Mouse (Mus musculus) heart, adult 2 months (tissue): ENCODE measurements at regions not wholly inside any gene's neighbourhood (a gene's known extent, or its start where the extent isn't known, plus 50 kb on each side); places are given as distances from the start of the nearest gene placed in this dataset.

ENCODE experiments used
- CTCF ChIP-seq: fragments of 200-600 bp; IDR thresholded peaks from 2 replicates; pipeline ENCODE4 v1.8.1; 2022; ENCODE audit warnings: antibody characterized with exemption, mild to moderate bottlenecking, moderate library complexity
- EP300 ChIP-seq: fragments of 200-500 bp; IDR thresholded peaks from 2 replicates; pipeline ENCODE4 v1.6.1; 2011; ENCODE audit warnings: low read depth, low read length, control low read depth; ENCODE audit not compliant: insufficient read depth
- POLR2A ChIP-seq: fragments of 200-500 bp; IDR thresholded peaks from 2 replicates; pipeline ENCODE4 v1.6.1; 2011; ENCODE audit warnings: mild to moderate bottlenecking, low read depth, low read length, control low read depth; ENCODE audit not compliant: insufficient read depth

DNA sequence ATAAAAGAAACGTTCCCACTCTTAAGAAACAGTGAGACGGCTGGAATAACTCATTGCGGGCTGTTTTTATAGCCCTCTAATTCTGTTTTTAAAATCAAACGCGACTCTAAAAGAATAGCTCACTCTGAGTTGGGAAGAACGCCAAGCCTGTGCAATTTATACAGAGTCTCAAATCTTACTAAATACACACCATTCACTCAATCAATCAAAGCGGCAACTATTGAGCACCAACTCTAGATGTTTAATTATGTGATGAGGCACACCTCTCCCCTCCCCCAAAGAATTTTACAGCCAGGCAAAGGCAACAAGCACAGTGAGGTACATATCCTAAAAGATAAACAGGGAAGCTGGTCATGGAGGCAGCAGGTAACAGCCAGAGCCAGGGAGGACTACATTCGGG lies 362.4 kb upstream of the Map3k7 start:
- TF ChIP-seq CTCF = no peak
- TF ChIP-seq EP300 = no peak
- TF ChIP-seq POLR2A = no peak
